Mouse (Mus musculus): Measurements from ENCODE around the gene Stk33.

GRCm38 (mm10) chr7:109231307-109231706 is 207.6 kb downstream of the Stk33 start:
- TF ChIP-seq CTCF (IDR thresholded peaks at IDR 0.05; ENCODE audit: low read depth, low read length) = no peak
- TF ChIP-seq EP300 (IDR thresholded peaks at IDR 0.05; ENCODE audit: insufficient read depth, low read depth, low read length) = no peak
